Mouse (Mus musculus) hindbrain, embryonic 11.5 days (tissue): ENCODE measurements around the gene Sipa1l1. TPM values are rescaled to one million over a fixed set of nuclear protein-coding genes. Genes with fewer than 3 reads are reported as not detected.

ENCODE experiments used
- ATAC-seq: fragments of 200-750 bp; cut with Nextera tagmentation; 2 replicates; pipeline ENCODE4 v1.8.0; 2017; ENCODE audit warnings: mild to moderate bottlenecking, moderate TSS enrichment, moderate library complexity; ENCODE audit not compliant: low FRiP score
- DNase-seq: peaks from one replicate; pipeline ENCODE4 v3.0.0-alpha.2; 2015; ENCODE audit warnings: low spot score
- H3K27ac ChIP-seq: fragments of 300-500 bp; sonication (generic); 2 replicates; pipeline ENCODE4 v1.5.1; 2014; ENCODE audit warnings: mild to moderate bottlenecking, low read depth, low read length
- H3K27me3 ChIP-seq: fragments of 300-500 bp; sonication (generic); 2 replicates; pipeline ENCODE4 v1.6.1; 2014; ENCODE audit warnings: mild to moderate bottlenecking, low read length, moderate library complexity, mixed read lengths; ENCODE audit not compliant: control insufficient read depth, insufficient read depth
- H3K36me3 ChIP-seq: fragments of 300-500 bp; sonication (generic); 2 replicates; pipeline ENCODE4 v1.6.1; 2014; ENCODE audit warnings: mild to moderate bottlenecking, low read length, moderate library complexity, mixed read lengths; ENCODE audit not compliant: control insufficient read depth, insufficient read depth
- H3K4me1 ChIP-seq: fragments of 300-500 bp; sonication (generic); replicated peaks from 2 replicates; pipeline ENCODE4 v1.6.1; 2014; ENCODE audit warnings: low read length, mixed read lengths; ENCODE audit not compliant: control insufficient read depth, insufficient read depth
- H3K4me2 ChIP-seq: fragments of 300-500 bp; sonication (generic); replicated peaks from 2 replicates; pipeline ENCODE4 v1.6.1; 2014; ENCODE audit warnings: mild to moderate bottlenecking, low read depth, low read length
- H3K4me3 ChIP-seq: fragments of 300-500 bp; sonication (generic); 2 replicates; pipeline ENCODE4 v1.5.1; 2014; ENCODE audit warnings: low read depth, low read length
- H3K9ac ChIP-seq: fragments of 300-500 bp; sonication (generic); 2 replicates; pipeline ENCODE4 v1.6.1; 2014; ENCODE audit warnings: low read depth, low read length
- H3K9me3 ChIP-seq: fragments of 300-500 bp; sonication (generic); 2 replicates; pipeline ENCODE4 v1.6.1; 2016; ENCODE audit warnings: low read length; ENCODE audit not compliant: control insufficient read depth
- WGBS: fragments of 180-500 bp; shearing (Covaris S2); extraction: QIAGEN DNeasy Blood & Tissue Kit; methylation state at CpG from one replicate; pipeline ENCODE4 v1.1.7; 2014; 5-methylcytosine and 5-hydroxymethylcytosine counted together
- polyA plus RNA-seq: library from polyadenylated mRNA; unstranded; fragments of >200 nt; fragmentation: Nextera tagmentation; extraction: Ambion mirVana; gene quantifications from 2 replicates; pipeline ENCODE4 v1.2.1, GENCODE M21; 2014

The Sipa1l1 gene
- polyA plus RNA-seq, 1 experiment from 2014 or later: 30.8 TPM

GRCm38 (mm10) chr12:82469706-82470361 is 300.7 kb downstream of the Sipa1l1 start:
- H3K4me1 ChIP-seq: no peaks in the 10 kb centered on the region
- peak; percentile 84 for DNase-seq
- ATAC-seq: peak; percentile 81
- peak overlapping the region; percentile 71 for H3K4me2 ChIP-seq
- H3K9ac ChIP-seq: peak overlapping the region; percentile 40
- H3K27me3 ChIP-seq: no peaks in the 10 kb centered on the region
- H3K36me3 ChIP-seq: no peaks in the 10 kb centered on the region
- WGBS: 7% methylated on average over 12 of the region's 12 CpGs
- H3K4me3 ChIP-seq: peak overlapping the region; percentile 38
- no peaks in the 10 kb centered on the region for H3K9me3 ChIP-seq
- no peak overlapping the region for H3K27ac ChIP-seq

DNA sequence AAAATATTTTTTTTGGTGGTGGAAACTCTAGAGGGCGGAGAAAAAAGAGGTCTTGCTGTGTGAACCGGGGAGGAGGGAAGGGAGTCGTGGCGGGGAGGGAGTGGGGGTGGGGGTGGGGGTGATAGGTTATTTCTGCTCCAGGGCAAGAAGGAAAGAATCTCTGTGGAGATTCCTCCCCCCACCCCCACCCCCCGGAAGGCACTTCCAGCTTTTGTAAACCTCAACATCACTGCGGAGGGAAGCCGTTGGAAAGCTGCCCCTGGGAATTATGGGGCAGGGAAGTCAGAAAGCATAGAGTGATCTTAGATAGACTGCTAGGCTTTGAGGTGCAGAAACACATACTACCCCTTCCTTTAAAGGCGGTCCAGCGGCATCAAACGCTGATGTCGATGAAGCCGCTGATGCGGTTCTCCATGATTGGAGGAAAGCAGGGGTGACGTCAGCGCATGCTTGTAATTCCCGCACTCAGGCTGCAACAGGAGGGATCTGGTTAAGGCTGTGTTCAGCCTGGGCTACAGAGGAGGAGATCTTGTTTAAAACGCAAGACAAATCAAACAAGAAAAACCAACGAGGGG is 301.3 kb downstream of the Sipa1l1 start:
- H3K27me3 ChIP-seq: no peaks in the 10 kb centered on the region
- DNase-seq (peak; percentile 87), ATAC-seq (peak; percentile 93)
- WGBS: 4% methylated on average over 18 of the region's 18 CpGs
- no peaks in the 10 kb centered on the region for H3K4me1 ChIP-seq
- no peaks in the 10 kb centered on the region for H3K36me3 ChIP-seq
- peak overlapping the region; percentile 40 for H3K9ac ChIP-seq
- no peak overlapping the region for H3K27ac ChIP-seq
- H3K9me3 ChIP-seq: no peaks in the 10 kb centered on the region
- peak overlapping the region; percentile 71 for H3K4me2 ChIP-seq
- H3K4me3 ChIP-seq: peak overlapping the region; percentile 38

DNA sequence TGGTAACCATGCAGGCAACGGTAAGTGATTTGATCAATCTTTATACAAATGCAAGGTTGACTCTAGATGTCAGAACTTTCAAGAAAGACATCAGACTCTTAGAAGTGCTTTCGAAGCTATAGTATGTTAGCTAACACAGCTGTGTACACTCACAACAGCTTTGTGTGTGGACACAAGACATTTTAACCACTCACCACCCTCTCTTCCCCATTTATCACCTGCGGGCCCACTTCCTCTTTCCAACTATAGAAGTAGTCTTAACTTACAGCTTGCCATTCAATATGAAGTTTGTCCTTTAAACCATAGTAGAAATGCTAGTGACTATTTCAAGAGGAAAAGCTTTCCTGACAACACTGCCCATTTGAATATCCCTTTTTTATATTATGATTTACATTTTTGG is 303.7 kb downstream of the Sipa1l1 start:
- no peak for ATAC-seq

GRCm38 (mm10) chr12:82473238-82473637 is 304.1 kb downstream of the Sipa1l1 start:
- Histone ChIP-seq H3K27ac (no peak overlapping the region), H3K27me3 (no peaks in the 10 kb centered on the region; the same call in 1 of the 2 replicates), H3K4me1 (peaks cover 2% of the 10 kb centered on the region; the same call in 1 of the 2 replicates), H3K9ac (no peak overlapping the region), H3K4me2 (no peak overlapping the region), H3K36me3 (no peaks in the 10 kb centered on the region), H3K4me3 (no peak overlapping the region), H3K9me3 (no peaks in the 10 kb centered on the region)
- DNase-seq (no peak), ATAC-seq (no peak)
- WGBS: 74% methylated on average over 4 of the region's 4 CpGs

More for the DNA sequence above, 303.7 kb downstream of the Sipa1l1 start:
- Histone ChIP-seq H3K4me3 (no peak overlapping the region), H3K4me1 (no peaks in the 10 kb centered on the region), H3K4me2 (no peak overlapping the region), H3K27ac (no peak overlapping the region), H3K27me3 (no peaks in the 10 kb centered on the region; the same call in 1 of the 2 replicates), H3K9me3 (no peaks in the 10 kb centered on the region), H3K9ac (no peak overlapping the region), H3K36me3 (no peaks in the 10 kb centered on the region)
- DNase-seq: no peak
- WGBS: 84% methylated on average over 3 of the region's 3 CpGs

DNA sequence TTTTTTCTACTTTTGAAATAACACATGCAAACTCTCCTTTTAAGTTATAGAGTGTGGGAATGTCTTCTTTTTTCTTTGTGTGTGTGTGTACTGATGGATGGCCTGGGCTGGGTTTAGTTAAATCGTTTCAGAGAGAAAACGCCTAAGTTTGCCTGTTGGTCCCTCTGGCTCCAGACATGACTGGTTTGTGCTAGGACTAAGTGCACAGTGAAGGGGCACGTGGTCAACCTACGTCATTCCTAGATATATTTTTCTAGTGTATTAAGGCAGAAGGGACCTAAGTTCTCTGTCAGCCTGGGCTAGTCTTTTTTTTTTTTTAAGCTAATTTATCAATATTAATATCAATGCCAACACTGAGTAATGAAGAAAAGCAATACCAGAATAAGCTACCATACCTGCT is 305.3 kb downstream of the Sipa1l1 start:
- Histone ChIP-seq H3K9ac (no peak overlapping the region), H3K27ac (no peak overlapping the region), H3K4me3 (no peak overlapping the region), H3K4me1 (peaks cover 5% of the 10 kb centered on the region; the same call in 1 of the 2 replicates), H3K9me3 (no peaks in the 10 kb centered on the region), H3K4me2 (no peak overlapping the region), H3K27me3 (no peaks in the 10 kb centered on the region; the same call in 1 of the 2 replicates), H3K36me3 (no peaks in the 10 kb centered on the region)
- 87% methylated on average over 4 of the region's 4 CpGs for WGBS
- ATAC-seq: no peak
- no peak for DNase-seq

- Histone ChIP-seq H3K9ac (no peak overlapping the region), H3K4me3 (no peak overlapping the region), H3K27me3 (no peaks in the 10 kb centered on the region; the same call in 1 of the 2 replicates), H3K36me3 (no peaks in the 10 kb centered on the region), H3K9me3 (no peaks in the 10 kb centered on the region), H3K4me2 (no peak overlapping the region), H3K27ac (no peak overlapping the region), H3K4me1 (peaks cover 5% of the 10 kb centered on the region; the same call in 1 of the 2 replicates)
- DNase-seq (no peak), ATAC-seq (no peak)
- 79% methylated on average over 10 of the region's 10 CpGs for WGBS
Measured at GRCm38 (mm10) chr12:82476028-82476427, 306.9 kb downstream of the Sipa1l1 start.

DNA sequence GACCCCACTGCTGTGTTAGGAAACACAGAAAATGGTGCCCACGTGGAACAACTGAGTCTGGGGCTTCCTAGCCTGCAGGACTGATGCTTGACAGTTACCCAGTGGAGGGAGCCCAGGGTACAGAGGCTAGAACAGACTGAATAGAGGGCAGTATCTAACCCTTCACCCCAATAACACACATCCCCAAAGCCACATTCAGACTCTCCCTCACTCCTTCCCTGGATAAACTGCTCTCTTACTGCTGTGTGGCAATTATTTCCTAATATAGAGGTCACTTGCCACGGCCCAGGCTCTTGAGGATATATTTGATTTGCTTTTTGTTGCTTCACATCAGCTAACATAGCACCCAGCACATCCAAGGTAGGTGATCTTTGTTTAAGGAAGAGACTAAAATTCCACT is 307.5 kb downstream of the Sipa1l1 start:
- no peaks in the 10 kb centered on the region for H3K36me3 ChIP-seq
- no peaks in the 10 kb centered on the region; the same call in 1 of the 2 replicates for H3K27me3 ChIP-seq
- WGBS: 56% methylated on average over 2 of the region's 2 CpGs
- ATAC-seq: no peak
- no peak overlapping the region for H3K9ac ChIP-seq
- H3K4me2 ChIP-seq: no peak overlapping the region
- no peak overlapping the region for H3K4me3 ChIP-seq
- no peaks in the 10 kb centered on the region for H3K9me3 ChIP-seq
- peaks cover 5% of the 10 kb centered on the region; the same call in 1 of the 2 replicates for H3K4me1 ChIP-seq
- DNase-seq: no peak
- H3K27ac ChIP-seq: no peak overlapping the region

GRCm38 (mm10) chr12:82477826-82478225 is 308.7 kb downstream of the Sipa1l1 start:
- no peaks in the 10 kb centered on the region; the same call in 1 of the 2 replicates for H3K27me3 ChIP-seq
- H3K9me3 ChIP-seq: no peaks in the 10 kb centered on the region
- WGBS: 16% methylated on average over 5 of the region's 5 CpGs
- peaks cover 5% of the 10 kb centered on the region; the same call in 1 of the 2 replicates for H3K4me1 ChIP-seq
- no peak overlapping the region for H3K4me2 ChIP-seq
- H3K4me3 ChIP-seq: no peak overlapping the region
- no peak for ATAC-seq
- no peak overlapping the region for H3K9ac ChIP-seq
- no peaks in the 10 kb centered on the region for H3K36me3 ChIP-seq
- peak overlapping the region; percentile 53 for H3K27ac ChIP-seq
- DNase-seq: peak; percentile 30
